Mouse (Mus musculus) liver, embryonic 11.5 days (tissue): ENCODE data around the gene Fmo4. TPM values are rescaled to one million over a fixed set of nuclear protein-coding genes. Genes with fewer than 3 reads are reported as not detected.
A peak's percentile ranks its signal among the peaks of the same experiment; 100 is the strongest.

Experiments used
- ATAC-seq: fragments of 200-750 bp; cut with Nextera tagmentation; replicated peaks from 2 replicates; pipeline ENCODE4 v1.8.0; 2017; ENCODE audit warnings: moderate number of reproducible peaks, mild to moderate bottlenecking, moderate TSS enrichment, moderate library complexity; ENCODE audit not compliant: low FRiP score
- DNase-seq: peaks from one replicate; pipeline ENCODE4 v3.0.0-alpha.2; 2017; ENCODE audit warnings: low spot score
- H3K27ac ChIP-seq: fragments of 300-500 bp; sonication (generic); 2 replicates; pipeline ENCODE4 v1.5.1; 2014; ENCODE audit warnings: mild to moderate bottlenecking, low read depth, low read length, control low read depth
- H3K27me3 ChIP-seq: fragments of 300-500 bp; sonication (generic); replicated peaks from 2 replicates; pipeline ENCODE4 v1.6.1; 2014; ENCODE audit warnings: low read length, mixed read lengths; ENCODE audit not compliant: control insufficient read depth, insufficient read depth
- H3K36me3 ChIP-seq: fragments of 300-500 bp; sonication (generic); 2 replicates; pipeline ENCODE4 v1.6.1; 2014; ENCODE audit warnings: mild to moderate bottlenecking, low read length, moderate library complexity, mixed read lengths; ENCODE audit not compliant: control insufficient read depth, insufficient read depth
- H3K4me1 ChIP-seq: fragments of 300-500 bp; sonication (generic); replicated peaks from 2 replicates; pipeline ENCODE4 v1.6.1; 2014; ENCODE audit warnings: low read length, mixed read lengths; ENCODE audit not compliant: control insufficient read depth, insufficient read depth
- H3K4me2 ChIP-seq: fragments of 300-500 bp; sonication (generic); 2 replicates; pipeline ENCODE4 v1.6.1; 2014; ENCODE audit warnings: mild to moderate bottlenecking, control low read depth, moderate library complexity
- H3K4me3 ChIP-seq: fragments of 300-500 bp; sonication (generic); 2 replicates; pipeline ENCODE4 v1.5.1; 2014; ENCODE audit warnings: low read depth, low read length, control low read depth
- H3K9ac ChIP-seq: fragments of 300-500 bp; sonication (generic); 2 replicates; pipeline ENCODE4 v1.6.1; 2014; ENCODE audit warnings: low read depth, low read length, control low read depth
- H3K9me3 ChIP-seq: fragments of 300-500 bp; sonication (generic); 2 replicates; pipeline ENCODE4 v1.6.1; 2016; ENCODE audit warnings: low read length, inconsistent platforms, mixed read lengths; ENCODE audit not compliant: control insufficient read depth
- WGBS: fragments of 180-500 bp; shearing (Covaris S2); extraction: QIAGEN DNeasy Blood & Tissue Kit; methylation state at CpG from one replicate; pipeline ENCODE4 v1.1.7; 2014; 5-methylcytosine and 5-hydroxymethylcytosine counted together
- polyA plus RNA-seq: library from polyadenylated mRNA; unstranded; fragments of >200 nt; fragmentation: Nextera tagmentation; extraction: Ambion mirVana; gene quantifications from 2 replicates; pipeline ENCODE4 v1.2.1, GENCODE M21; 2014

The Fmo4 gene
- polyA plus RNA-seq: 0.34 and 0.58 TPM in 2 replicates

GRCm38 (mm10) chr1:162813836-162814156 lies at the start of gene Fmo4:
TSS of gene Fmo4 (minus strand) at chr1:162813972.
- Histone ChIP-seq H3K4me1 (no peaks in the 10 kb centered on the region), H3K9me3 (no peaks in the 10 kb centered on the region), H3K36me3 (no peaks in the 10 kb centered on the region), H3K27me3 (no peaks in the 10 kb centered on the region), H3K4me2 (no peak within 1 kb of the TSS), H3K4me3 (no peak within 1 kb of the TSS), H3K27ac (no peak within 1 kb of the TSS), H3K9ac (no peak within 1 kb of the TSS)
- 50% methylated on average over 8 of the region's 8 CpGs for WGBS
- ATAC-seq: peak; percentile 42
- DNase-seq: no peak

GRCm38 (mm10) chr1:162862328-162862727 lies 48.6 kb upstream of the Fmo4 start:
- DNase-seq: peak; percentile 26
- Histone ChIP-seq H3K4me3 (no peak overlapping the region), H3K4me1 (peaks cover 9% of the 10 kb centered on the region; the same call in 1 of the 2 replicates), H3K27me3 (no peaks in the 10 kb centered on the region), H3K27ac (no peak overlapping the region), H3K36me3 (no peaks in the 10 kb centered on the region), H3K9ac (no peak overlapping the region), H3K4me2 (no peak overlapping the region), H3K9me3 (no peaks in the 10 kb centered on the region)
- 68% methylated on average over 1 of the region's 1 CpGs for WGBS
- ATAC-seq: no peak

- ATAC-seq: no peak
- 0 out of 2 replicates have a peak, but pooled peaks cover 3% of the 10 kb centered on the region for H3K4me1 ChIP-seq
- WGBS: 87% methylated on average over 9 of the region's 9 CpGs
- peak; percentile 18 for DNase-seq
- no peaks in the 10 kb centered on the region for H3K27me3 ChIP-seq
- no peak overlapping the region for H3K27ac ChIP-seq
- no peak overlapping the region for H3K9ac ChIP-seq
- no peaks in the 10 kb centered on the region for H3K9me3 ChIP-seq
- H3K4me3 ChIP-seq: no peak overlapping the region
- H3K36me3 ChIP-seq: no peaks in the 10 kb centered on the region
- no peak overlapping the region for H3K4me2 ChIP-seq
Observed at GRCm38 (mm10) chr1:162859996-162860605, 46.3 kb upstream of the Fmo4 start.

GRCm38 (mm10) chr1:162859545-162859976 lies 45.8 kb upstream of the Fmo4 start:
- Histone ChIP-seq H3K4me1 (0 out of 2 replicates have a peak, but pooled peaks cover 3% of the 10 kb centered on the region), H3K27ac (no peak overlapping the region), H3K36me3 (no peaks in the 10 kb centered on the region), H3K9me3 (no peaks in the 10 kb centered on the region), H3K9ac (no peak overlapping the region), H3K4me2 (no peak overlapping the region), H3K27me3 (no peaks in the 10 kb centered on the region), H3K4me3 (no peak overlapping the region)
- ATAC-seq: no peak
- WGBS: 69% methylated on average over 10 of the region's 10 CpGs
- DNase-seq: peak; percentile 27

- H3K4me2 ChIP-seq: no peak overlapping the region
- no peaks in the 10 kb centered on the region for H3K9me3 ChIP-seq
- H3K36me3 ChIP-seq: no peaks in the 10 kb centered on the region
- no peaks in the 10 kb centered on the region for H3K27me3 ChIP-seq
- H3K9ac ChIP-seq: no peak overlapping the region
- H3K4me3 ChIP-seq: no peak overlapping the region
- WGBS: 75% methylated on average over 12 of the region's 12 CpGs
- DNase-seq (peak; percentile 20), ATAC-seq (no peak)
- peaks cover 6% of the 10 kb centered on the region; the same call in 1 of the 2 replicates for H3K4me1 ChIP-seq
- no peak overlapping the region for H3K27ac ChIP-seq
Observed at GRCm38 (mm10) chr1:162858748-162859130, 45.0 kb upstream of the Fmo4 start.

- ATAC-seq (no peak), DNase-seq (no peak)
- Histone ChIP-seq H3K4me2 (no peak overlapping the region), H3K27me3 (no peaks in the 10 kb centered on the region), H3K9ac (no peak overlapping the region), H3K4me1 (peaks cover 6% of the 10 kb centered on the region; the same call in 1 of the 2 replicates), H3K9me3 (no peaks in the 10 kb centered on the region), H3K36me3 (no peaks in the 10 kb centered on the region), H3K27ac (no peak overlapping the region), H3K4me3 (no peak overlapping the region)
- 78% methylated on average over 18 of the region's 18 CpGs for WGBS
Observed at GRCm38 (mm10) chr1:162857766-162858747, 44.3 kb upstream of the Fmo4 start.

GRCm38 (mm10) chr1:162853812-162854482 lies 40.2 kb upstream of the Fmo4 start:
- 40% methylated on average over 3 of the region's 3 CpGs for WGBS
- no peaks in the 10 kb centered on the region for H3K36me3 ChIP-seq
- H3K9ac ChIP-seq: no peak overlapping the region
- H3K4me2 ChIP-seq: no peak overlapping the region
- DNase-seq (peak; percentile 12), ATAC-seq (peak; percentile 71)
- no peak overlapping the region for H3K27ac ChIP-seq
- no peaks in the 10 kb centered on the region for H3K27me3 ChIP-seq
- no peak overlapping the region for H3K4me3 ChIP-seq
- H3K9me3 ChIP-seq: no peaks in the 10 kb centered on the region
- peaks cover 3% of the 10 kb centered on the region; the same call in 1 of the 2 replicates for H3K4me1 ChIP-seq

GRCm38 (mm10) chr1:162847554-162847953 lies 33.8 kb upstream of the Fmo4 start:
- H3K9ac ChIP-seq: no peak overlapping the region
- DNase-seq: no peak
- ATAC-seq: no peak
- no peaks in the 10 kb centered on the region for H3K9me3 ChIP-seq
- no peak overlapping the region for H3K4me3 ChIP-seq
- H3K36me3 ChIP-seq: no peaks in the 10 kb centered on the region
- no peak overlapping the region for H3K4me2 ChIP-seq
- no peaks in the 10 kb centered on the region for H3K27me3 ChIP-seq
- H3K27ac ChIP-seq: no peak overlapping the region
- no peaks in the 10 kb centered on the region for H3K4me1 ChIP-seq
- 93% methylated on average over 6 of the region's 6 CpGs for WGBS
